Comparison of ENCODE assay signal across 17 mouse cellular contexts in genomic region chr3:88365705-88366361, GRCm38 (mm10). TPM values are rescaled to one million over a fixed set of nuclear protein-coding genes. Genes with fewer than 3 reads are reported as not detected.
DNase-seq lines count a peak whose midpoint lies in the region; ATAC-seq and TF ChIP-seq lines count a peak whose summit lies in the region.
"Had no signal": no experiment of that assay in that cellular context is flagged by ENCODE, and none has a peak within 500 bp of the region (broad histone marks: within the 10 kb centered on the region; RNA-seq: fewer than 3 reads in every experiment).

No protein-coding gene starts in this region.

- no peak for DNase-seq in forebrain, embryonic 11.5 days (ENCODE audit: low spot score)
- no peak for DNase-seq in layer of hippocampus, adult 2 months (ENCODE audit: low spot score in 2 of 2)
- no peak for DNase-seq in layer of hippocampus, postnatal 25 days (ENCODE audit: extremely low spot score in 1 of 2, low spot score in 1 of 2)
- DNase-seq in embryo, embryonic 10.5 days (ENCODE audit: low spot score): no peak
- DNase-seq in lung, postnatal 36 days: no peak
- DNase-seq: adrenal gland, postnatal 14 days; cerebellum, adult 11-12 months had no signal

- peaks cover 23% of the 10 kb centered on the region for H3K27me3 ChIP-seq in forebrain, embryonic 12.5 days
- H3K27me3 ChIP-seq in forebrain, embryonic 11.5 days (ENCODE audit: control insufficient read depth, insufficient read depth, low read length): peaks cover 14% of the 10 kb centered on the region
- H3K27me3 ChIP-seq in E14TG2a.4 (ENCODE audit: insufficient read depth, low read length): peaks cover 19% of the 10 kb centered on the region
- H3K27me3 ChIP-seq in liver, embryonic 15.5 days: peaks cover 36% of the 10 kb centered on the region
- H3K27me3 ChIP-seq: Patski had no signal

- 0 out of 2 replicates have a peak, but pooled peaks have one; percentile 10 for TF ChIP-seq CTCF in layer of hippocampus, adult 2 months (conservative IDR thresholded peaks at IDR 0.05)
- TF ChIP-seq CTCF in E14TG2a.4 (conservative IDR thresholded peaks at IDR 0.05; ENCODE audit: low read length): 0 out of 2 replicates have a peak, but pooled peaks have one; percentile 2

- peaks cover 10% of the 10 kb centered on the region for H3K9me3 ChIP-seq in forebrain, embryonic 12.5 days
- peaks cover 5% of the 10 kb centered on the region; the same call in 1 of the 2 replicates for H3K9me3 ChIP-seq in forebrain, embryonic 11.5 days (ENCODE audit: control insufficient read depth, low read length)
- peaks cover 23% of the 10 kb centered on the region for H3K9me3 ChIP-seq in E14TG2a.4 (ENCODE audit: low read length)
- H3K9me3 ChIP-seq in liver, embryonic 15.5 days (replicated peaks): 0 out of 2 replicates have a peak, but pooled peaks cover 2% of the 10 kb centered on the region

- H3K4me3 ChIP-seq in forebrain, embryonic 12.5 days (replicated peaks): no peak overlapping the region
- no peak overlapping the region for H3K4me3 ChIP-seq in forebrain, embryonic 11.5 days (ENCODE audit: low read depth, low read length)
- H3K4me3 ChIP-seq in layer of hippocampus, adult 2 months: no peak overlapping the region
- peak overlapping the region; percentile 71 for H3K4me3 ChIP-seq in E14TG2a.4 (replicated peaks; ENCODE audit: low read length)
- peak overlapping the region; percentile 59 for H3K4me3 ChIP-seq in liver, embryonic 15.5 days (replicated peaks)
- H3K4me3 ChIP-seq: limb, embryonic 13.5 days; myocyte had no signal

- ATAC-seq in forebrain, embryonic 12.5 days (ENCODE audit: low FRiP score): no peak
- ATAC-seq in forebrain, embryonic 11.5 days (replicated peaks; ENCODE audit: low FRiP score): no peak
- no peak for ATAC-seq in liver, embryonic 15.5 days (ENCODE audit: insufficient read depth)
- ATAC-seq: inflammation-experienced regulatory T-cells, adult 6 months; Patski had no signal

- peaks cover 19% of the 10 kb centered on the region for H3K36me3 ChIP-seq in forebrain, embryonic 12.5 days (replicated peaks)
- peaks cover 2% of the 10 kb centered on the region; the same call in 1 of the 2 replicates for H3K36me3 ChIP-seq in forebrain, embryonic 11.5 days (ENCODE audit: control insufficient read depth, insufficient read depth, low read length)
- H3K36me3 ChIP-seq in E14TG2a.4 (ENCODE audit: insufficient read depth, low read length): peaks cover 29% of the 10 kb centered on the region
- peaks cover 18% of the 10 kb centered on the region for H3K36me3 ChIP-seq in liver, embryonic 15.5 days (replicated peaks)

- H3K4me1 ChIP-seq in forebrain, embryonic 12.5 days: peaks cover 4% of the 10 kb centered on the region; the same call in 1 of the 2 replicates
- H3K4me1 ChIP-seq in forebrain, embryonic 11.5 days (replicated peaks; ENCODE audit: control insufficient read depth, insufficient read depth, low read length): no peaks in the 10 kb centered on the region; the same call in 1 of the 2 replicates
- H3K4me1 ChIP-seq in E14TG2a.4 (replicated peaks; ENCODE audit: low read depth, low read length): peaks cover 48% of the 10 kb centered on the region
- peaks cover 60% of the 10 kb centered on the region for H3K4me1 ChIP-seq in liver, embryonic 15.5 days (replicated peaks)

- WGBS in forebrain, embryonic 12.5 days: 34% methylated on average over 34 of the region's 34 CpGs
- WGBS in forebrain, embryonic 11.5 days: 33% methylated on average over 34 of the region's 34 CpGs
- WGBS in liver, embryonic 15.5 days (ENCODE audit: insufficient replicate concordance): 33% methylated on average over 34 of the region's 34 CpGs

- peak overlapping the region; percentile 9; the same call in 1 of the 2 replicates for H3K9ac ChIP-seq in forebrain, embryonic 12.5 days
- no peak overlapping the region for H3K9ac ChIP-seq in forebrain, embryonic 11.5 days (ENCODE audit: low read length)
- no peak overlapping the region for H3K9ac ChIP-seq in liver, embryonic 15.5 days
- H3K9ac ChIP-seq: limb, embryonic 13.5 days had no signal

- H3K4me2 ChIP-seq in forebrain, embryonic 12.5 days: peak overlapping the region; percentile 44
- no peak overlapping the region for H3K4me2 ChIP-seq in forebrain, embryonic 11.5 days (ENCODE audit: low read depth, low read length, severe bottlenecking)
- H3K4me2 ChIP-seq in liver, embryonic 15.5 days: peak overlapping the region; percentile 80
- H3K4me2 ChIP-seq: heart, embryonic 11.5 days; limb, embryonic 13.5 days had no signal

- H3K27ac ChIP-seq in forebrain, embryonic 12.5 days: no peak overlapping the region
- no peak overlapping the region for H3K27ac ChIP-seq in forebrain, embryonic 11.5 days (ENCODE audit: low read depth, low read length)
- H3K27ac ChIP-seq in layer of hippocampus, adult 2 months: no peak overlapping the region
- no peak overlapping the region for H3K27ac ChIP-seq in liver, embryonic 15.5 days (replicated peaks)
- H3K27ac ChIP-seq: limb, embryonic 13.5 days; macrophage had no signal

RNA-seq across cellular contexts. Expression of gene Paqr6, which starts 1.4 kb away (rescaled TPM):
- 1.0 and 1.6 TPM in 2 replicates for polyA plus RNA-seq in forebrain, embryonic 12.5 days (2016; fragmentation: Nextera tagmentation; extraction: Ambion mirVana)
- 1.1 and 1.2 TPM in 2 replicates for polyA plus RNA-seq in forebrain, embryonic 11.5 days (2014; fragmentation: Nextera tagmentation; extraction: Ambion mirVana)
- 10 to 100 TPM; 14.8 to 16.5 TPM for total RNA-seq in layer of hippocampus, adult 2 months (2021)
- total RNA-seq in layer of hippocampus, postnatal 25 days (2021): 10 to 100 TPM; 10.9 to 12.7 TPM
- 5.4 and 6.2 TPM in 2 replicates for polyA plus RNA-seq in liver, embryonic 15.5 days (2015; fragmentation: Nextera tagmentation; extraction: Ambion mirVana)
- polyA plus RNA-seq: inflammation-experienced regulatory T-cells, adult 6 months; macrophage; myocyte had no signal

RNA-seq across cellular contexts. Expression of gene Bglap3, which starts 6.7 kb away (rescaled TPM):
- 0.18 TPM in 1 of 2 replicates, not detected in the other for polyA plus RNA-seq in forebrain, embryonic 12.5 days (2016; fragmentation: Nextera tagmentation; extraction: Ambion mirVana)
- not detected in 2 replicates for polyA plus RNA-seq in forebrain, embryonic 11.5 days (2014; fragmentation: Nextera tagmentation; extraction: Ambion mirVana)
- under 1 TPM in 1 of 2 experiments, not detected in 1; 0.36 TPM for total RNA-seq in layer of hippocampus, adult 2 months (2021)
- total RNA-seq in layer of hippocampus, postnatal 25 days (2021): under 1 TPM; 0.30 to 0.40 TPM
- 0.28 and 0.71 TPM in 2 replicates for polyA plus RNA-seq in liver, embryonic 15.5 days (2015; fragmentation: Nextera tagmentation; extraction: Ambion mirVana)
- polyA plus RNA-seq: heart, embryonic 11.5 days; inflammation-experienced regulatory T-cells, adult 6 months; limb, embryonic 13.5 days; macrophage had no signal

RNA-seq across cellular contexts. Expression of gene Bglap2, which starts 12.7 kb away (rescaled TPM):
- not detected in 2 replicates for polyA plus RNA-seq in forebrain, embryonic 12.5 days (2016; fragmentation: Nextera tagmentation; extraction: Ambion mirVana)
- polyA plus RNA-seq in forebrain, embryonic 11.5 days (2014; fragmentation: Nextera tagmentation; extraction: Ambion mirVana): not detected in 2 replicates
- total RNA-seq in layer of hippocampus, adult 2 months (2021): not detected
- not detected for total RNA-seq in layer of hippocampus, postnatal 25 days (2021)
- 0.28 TPM in 1 of 2 replicates, not detected in the other for polyA plus RNA-seq in liver, embryonic 15.5 days (2015; fragmentation: Nextera tagmentation; extraction: Ambion mirVana)
- total RNA-seq: adrenal gland, postnatal 14 days had no signal
- polyA plus RNA-seq: embryonic facial prominence, embryonic 11.5 days; heart, embryonic 11.5 days; inflammation-experienced regulatory T-cells, adult 6 months; limb, embryonic 13.5 days; macrophage; Patski had no signal

RNA-seq across cellular contexts. Expression of gene Bglap, which starts 18.4 kb away (rescaled TPM):
- not detected in 2 replicates for polyA plus RNA-seq in forebrain, embryonic 12.5 days (2016; fragmentation: Nextera tagmentation; extraction: Ambion mirVana)
- not detected in 2 replicates for polyA plus RNA-seq in forebrain, embryonic 11.5 days (2014; fragmentation: Nextera tagmentation; extraction: Ambion mirVana)
- under 1 TPM in 1 of 2 experiments, not detected in 1; 0.96 TPM for total RNA-seq in layer of hippocampus, adult 2 months (2021)
- 1 to 10 TPM in 1 of 2 experiments, not detected in 1; 1.3 TPM for total RNA-seq in layer of hippocampus, postnatal 25 days (2021)
- not detected in 2 replicates for polyA plus RNA-seq in liver, embryonic 15.5 days (2015; fragmentation: Nextera tagmentation; extraction: Ambion mirVana)
- polyA plus RNA-seq: embryonic facial prominence, embryonic 11.5 days; heart, embryonic 11.5 days; inflammation-experienced regulatory T-cells, adult 6 months; limb, embryonic 13.5 days; macrophage had no signal

RNA-seq across cellular contexts. Expression of gene Smg5, which starts 29.8 kb away (rescaled TPM):
- polyA plus RNA-seq in forebrain, embryonic 12.5 days (2016; fragmentation: Nextera tagmentation; extraction: Ambion mirVana): 80.0 and 81.2 TPM in 2 replicates
- 70.6 and 75.4 TPM in 2 replicates for polyA plus RNA-seq in forebrain, embryonic 11.5 days (2014; fragmentation: Nextera tagmentation; extraction: Ambion mirVana)
- 10 to 100 TPM; 72.7 to 82.2 TPM for total RNA-seq in layer of hippocampus, adult 2 months (2021)
- total RNA-seq in layer of hippocampus, postnatal 25 days (2021): 10 to 100 TPM; 63.7 to 71.6 TPM
- 31.8 and 38.3 TPM in 2 replicates for polyA plus RNA-seq in liver, embryonic 15.5 days (2015; fragmentation: Nextera tagmentation; extraction: Ambion mirVana)

Comparison
In these comparisons a context has a peak if more than half of its experiments do, and no peak if none do; other contexts are left out.
1. H3K4me3 ChIP-seq: peak in E14TG2a.4 (single experiment) and liver, embryonic 15.5 days (single experiment); none in forebrain, embryonic 12.5 days (single experiment), forebrain, embryonic 11.5 days (single experiment) and layer of hippocampus, adult 2 months (single experiment).